Mouse (Mus musculus): Measurements from ENCODE around the gene Slc25a38. TPM values are rescaled to one million over a fixed set of nuclear protein-coding genes. Genes with fewer than 3 reads are reported as not detected.

Slc25a38 gene
- polyA plus RNA-seq, 2 experiments: 26.0 to 31.9 TPM

DNA sequence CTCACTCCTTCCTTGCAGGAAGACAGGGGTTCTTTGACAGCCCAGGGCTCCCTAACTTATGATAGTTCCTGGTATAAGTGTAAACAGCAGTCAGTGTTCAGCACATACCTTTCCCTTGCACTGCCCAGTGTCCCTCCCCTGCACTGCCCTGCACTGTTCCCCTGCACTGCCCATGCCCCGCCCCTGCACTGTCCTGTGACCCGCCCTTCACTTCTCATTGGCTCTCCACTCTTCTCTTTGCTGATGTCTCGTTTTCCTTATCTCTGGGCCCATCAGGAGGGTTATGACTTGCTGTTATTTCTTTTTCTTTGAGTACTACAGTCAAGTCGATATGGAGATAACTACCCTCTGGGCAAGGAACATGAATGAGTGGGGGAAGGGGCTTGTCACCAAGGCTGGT, 47.9 kb downstream of the Slc25a38 start:
- Histone ChIP-seq H3K9me3 (ENCODE audit: control insufficient read depth, low read length) (no peaks in the 10 kb centered on the region), H3K9ac (ENCODE audit: low read depth, low read length, severe bottlenecking) (no peak overlapping the region), H3K27ac (replicated peaks; ENCODE audit: low read depth, low read length) (no peak overlapping the region), H3K4me1 (ENCODE audit: control insufficient read depth, insufficient read depth, low read length) (no peaks in the 10 kb centered on the region), H3K4me3 (replicated peaks; ENCODE audit: low read length) (no peak overlapping the region), H3K36me3 (ENCODE audit: control insufficient read depth, insufficient read depth, low read length) (no peaks in the 10 kb centered on the region), H3K4me2 (replicated peaks; ENCODE audit: low read depth, low read length, severe bottlenecking) (no peak overlapping the region), H3K27me3 (ENCODE audit: control insufficient read depth, insufficient read depth, low read length) (no peaks in the 10 kb centered on the region)
- no peak for ATAC-seq (ENCODE audit: low FRiP score, low read depth)
- no peak for DNase-seq (ENCODE audit: low spot score)
- 46% methylated on average over 4 of the region's 4 CpGs for WGBS
- TF ChIP-seq POLR2A (IDR thresholded peaks at IDR 0.05; ENCODE audit: borderline replicate concordance, extremely low read depth, insufficient read depth, insufficient read length): no peak

DNA sequence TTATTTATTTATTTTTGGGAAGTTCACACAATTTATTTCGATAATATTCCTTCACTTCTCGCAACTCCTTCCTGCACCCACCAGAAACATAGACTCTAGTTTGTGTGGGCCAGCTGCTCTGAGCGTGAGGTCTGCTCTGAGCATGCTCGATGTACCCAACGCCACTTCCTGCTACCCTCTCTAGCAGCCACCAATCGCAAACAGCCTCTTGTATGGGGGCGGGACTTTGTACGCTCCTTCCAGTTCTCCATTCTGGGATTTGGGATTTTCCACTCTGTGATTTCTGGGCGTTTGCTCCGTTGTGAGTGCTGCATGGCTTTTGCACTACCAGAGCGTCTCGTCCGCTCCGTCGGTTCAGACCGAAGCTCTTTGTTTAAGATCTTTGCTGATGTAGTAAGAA, 53.7 kb downstream of the Slc25a38 start:
- ATAC-seq (ENCODE audit: low FRiP score, low read depth) (no peak), DNase-seq (ENCODE audit: low spot score) (no peak)
- H3K9ac ChIP-seq (ENCODE audit: low read depth, low read length, severe bottlenecking): no peak overlapping the region
- H3K36me3 ChIP-seq (ENCODE audit: control insufficient read depth, insufficient read depth, low read length): no peaks in the 10 kb centered on the region
- no peak overlapping the region for H3K4me3 ChIP-seq (replicated peaks; ENCODE audit: low read length)
- no peaks in the 10 kb centered on the region for H3K27me3 ChIP-seq (ENCODE audit: control insufficient read depth, insufficient read depth, low read length)
- no peak overlapping the region for H3K27ac ChIP-seq (replicated peaks; ENCODE audit: low read depth, low read length)
- H3K4me2 ChIP-seq (replicated peaks; ENCODE audit: low read depth, low read length, severe bottlenecking): no peak overlapping the region
- no peaks in the 10 kb centered on the region for H3K4me1 ChIP-seq (ENCODE audit: control insufficient read depth, insufficient read depth, low read length)
- no peaks in the 10 kb centered on the region for H3K9me3 ChIP-seq (ENCODE audit: control insufficient read depth, low read length)
- no peak for TF ChIP-seq POLR2A (IDR thresholded peaks at IDR 0.05; ENCODE audit: borderline replicate concordance, extremely low read depth, insufficient read depth, insufficient read length)
- 92% methylated on average over 16 of the region's 16 CpGs for WGBS

DNA sequence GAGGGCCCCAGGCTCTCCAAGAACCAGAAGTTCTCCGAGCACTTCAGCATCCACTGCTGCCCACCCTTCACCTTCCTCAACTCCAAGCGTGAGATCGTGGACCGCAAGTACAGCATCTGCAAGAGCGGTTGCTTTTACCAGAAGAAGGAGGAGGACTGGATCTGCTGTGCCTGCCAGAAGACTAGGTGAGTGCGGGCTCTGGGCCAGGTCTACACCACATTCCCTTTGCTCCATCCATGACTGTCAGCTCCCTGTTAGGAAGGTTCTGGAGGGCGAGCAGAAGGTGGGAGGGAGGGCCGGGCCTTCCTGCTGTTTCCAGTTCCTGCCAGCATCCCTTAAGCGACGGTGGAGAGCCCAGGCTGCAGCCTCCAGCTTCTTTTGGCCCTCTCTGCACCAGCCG, 57.7 kb downstream of the Slc25a38 start:
- 65% methylated on average over 10 of the region's 11 CpGs for WGBS
- no peak overlapping the region for H3K4me2 ChIP-seq (replicated peaks; ENCODE audit: low read depth, low read length, severe bottlenecking)
- no peaks in the 10 kb centered on the region for H3K9me3 ChIP-seq (ENCODE audit: control insufficient read depth, low read length)
- TF ChIP-seq POLR2A (IDR thresholded peaks at IDR 0.05; ENCODE audit: borderline replicate concordance, extremely low read depth, insufficient read depth, insufficient read length): no peak
- H3K27ac ChIP-seq (replicated peaks; ENCODE audit: low read depth, low read length): no peak overlapping the region
- H3K36me3 ChIP-seq (ENCODE audit: control insufficient read depth, insufficient read depth, low read length): no peaks in the 10 kb centered on the region
- ATAC-seq (ENCODE audit: low FRiP score, low read depth) (no peak), DNase-seq (ENCODE audit: low spot score) (no peak)
- no peak overlapping the region for H3K9ac ChIP-seq (ENCODE audit: low read depth, low read length, severe bottlenecking)
- H3K4me1 ChIP-seq (ENCODE audit: control insufficient read depth, insufficient read depth, low read length): no peaks in the 10 kb centered on the region
- H3K4me3 ChIP-seq (replicated peaks; ENCODE audit: low read length): no peak overlapping the region
- H3K27me3 ChIP-seq (ENCODE audit: control insufficient read depth, insufficient read depth, low read length): no peaks in the 10 kb centered on the region

DNA sequence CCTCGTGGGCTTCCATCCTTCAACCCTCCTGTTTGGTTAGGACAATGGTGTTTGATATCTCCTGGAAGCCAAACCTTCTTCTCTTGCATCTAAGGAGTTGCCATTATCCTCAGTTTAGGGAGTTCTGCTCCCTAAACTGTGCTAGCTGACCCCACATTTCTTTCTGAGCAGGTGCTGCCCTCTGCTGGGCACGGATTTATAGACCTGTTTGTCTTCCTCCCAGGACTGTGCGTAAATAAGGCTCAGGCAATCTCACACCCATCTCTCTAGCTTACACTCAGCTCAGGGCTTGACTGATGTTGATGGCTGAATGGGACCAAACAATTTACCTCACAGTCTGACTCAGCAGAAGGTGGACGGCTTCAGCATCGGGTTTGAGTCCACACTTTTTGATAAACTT, 61.1 kb downstream of the Slc25a38 start:
- ATAC-seq (ENCODE audit: low FRiP score, low read depth) (no peak), DNase-seq (ENCODE audit: low spot score) (peak; percentile 20)
- TF ChIP-seq POLR2A (IDR thresholded peaks at IDR 0.05; ENCODE audit: borderline replicate concordance, extremely low read depth, insufficient read depth, insufficient read length): no peak
- no peak overlapping the region for H3K27ac ChIP-seq (replicated peaks; ENCODE audit: low read depth, low read length)
- H3K27me3 ChIP-seq (ENCODE audit: control insufficient read depth, insufficient read depth, low read length): no peaks in the 10 kb centered on the region
- no peaks in the 10 kb centered on the region for H3K4me1 ChIP-seq (ENCODE audit: control insufficient read depth, insufficient read depth, low read length)
- no peak overlapping the region for H3K4me2 ChIP-seq (replicated peaks; ENCODE audit: low read depth, low read length, severe bottlenecking)
- no peaks in the 10 kb centered on the region for H3K9me3 ChIP-seq (ENCODE audit: control insufficient read depth, low read length)
- WGBS: 43% methylated on average over 5 of the region's 5 CpGs
- no peak overlapping the region for H3K9ac ChIP-seq (ENCODE audit: low read depth, low read length, severe bottlenecking)
- no peak overlapping the region for H3K4me3 ChIP-seq (replicated peaks; ENCODE audit: low read length)
- no peaks in the 10 kb centered on the region for H3K36me3 ChIP-seq (ENCODE audit: control insufficient read depth, insufficient read depth, low read length)

Other genes starting within 250 kb of the Slc25a38 start
- 62.9 and 68.7 TPM in 2 replicates for gene Wdr48, start 215.5 kb upstream of the Slc25a38 start, polyA plus RNA-seq (2012; rRNA removed)
- gene Wdr48, start 215.5 kb upstream of the Slc25a38 start, polyA plus RNA-seq (2014; fragmentation: Nextera tagmentation; extraction: Ambion mirVana): 50.5 and 55.6 TPM in 2 replicates
- gene Gorasp1, start 172.8 kb upstream of the Slc25a38 start, polyA plus RNA-seq (2012; rRNA removed): 28.1 and 31.5 TPM in 2 replicates
- 30.2 and 32.4 TPM in 2 replicates for gene Gorasp1, start 172.8 kb upstream of the Slc25a38 start, polyA plus RNA-seq (2014; fragmentation: Nextera tagmentation; extraction: Ambion mirVana)
- 0.34 and 0.35 TPM in 2 replicates for gene Ttc21a, start 172.8 kb upstream of the Slc25a38 start, polyA plus RNA-seq (2012; rRNA removed)
- gene Ttc21a, start 172.8 kb upstream of the Slc25a38 start, polyA plus RNA-seq (2014; fragmentation: Nextera tagmentation; extraction: Ambion mirVana): 0.10 and 0.21 TPM in 2 replicates
- gene Csrnp1, start 125.7 kb upstream of the Slc25a38 start, polyA plus RNA-seq (2012; rRNA removed): 12.8 and 28.4 TPM in 2 replicates
- gene Csrnp1, start 125.7 kb upstream of the Slc25a38 start, polyA plus RNA-seq (2014; fragmentation: Nextera tagmentation; extraction: Ambion mirVana): 2.1 and 2.8 TPM in 2 replicates
- 1.4 TPM in 2 replicates for gene Xirp1, start 86.8 kb upstream of the Slc25a38 start, polyA plus RNA-seq (2012; rRNA removed)
- 1.4 and 2.2 TPM in 2 replicates for gene Xirp1, start 86.8 kb upstream of the Slc25a38 start, polyA plus RNA-seq (2014; fragmentation: Nextera tagmentation; extraction: Ambion mirVana)
- gene Cx3cr1, start 40.5 kb upstream of the Slc25a38 start, polyA plus RNA-seq (2012; rRNA removed): 11.0 and 12.3 TPM in 2 replicates
- 10.1 and 12.5 TPM in 2 replicates for gene Cx3cr1, start 40.5 kb upstream of the Slc25a38 start, polyA plus RNA-seq (2014; fragmentation: Nextera tagmentation; extraction: Ambion mirVana)
- 1.6 and 2.4 TPM in 2 replicates for gene Ccr8, start 18.3 kb upstream of the Slc25a38 start, polyA plus RNA-seq (2012; rRNA removed)
- gene Ccr8, start 18.3 kb upstream of the Slc25a38 start, polyA plus RNA-seq (2014; fragmentation: Nextera tagmentation; extraction: Ambion mirVana): 3.4 and 4.0 TPM in 2 replicates
- 2,717 and 3,331 TPM in 2 replicates for gene Rpsa, start 17.3 kb downstream of the Slc25a38 start, polyA plus RNA-seq (2012; rRNA removed)
- 2,066 and 2,128 TPM in 2 replicates for gene Rpsa, start 17.3 kb downstream of the Slc25a38 start, polyA plus RNA-seq (2014; fragmentation: Nextera tagmentation; extraction: Ambion mirVana)
- gene Mobp, start 39.3 kb downstream of the Slc25a38 start, polyA plus RNA-seq (2012; rRNA removed): not detected in 2 replicates
- gene Mobp, start 39.3 kb downstream of the Slc25a38 start, polyA plus RNA-seq (2014; fragmentation: Nextera tagmentation; extraction: Ambion mirVana): not detected in 2 replicates
- gene Myrip, start 191.1 kb downstream of the Slc25a38 start, polyA plus RNA-seq (2012; rRNA removed): 0.73 and 0.82 TPM in 2 replicates
- 0.37 and 0.50 TPM in 2 replicates for gene Myrip, start 191.1 kb downstream of the Slc25a38 start, polyA plus RNA-seq (2014; fragmentation: Nextera tagmentation; extraction: Ambion mirVana)

Data from limb, embryonic 14.5 days (tissue).